Mouse (Mus musculus): ENCODE results near the gene Acrbp. TPM values are rescaled to one million over a fixed set of nuclear protein-coding genes. Genes with fewer than 3 reads are reported as not detected.

Gene Acrbp
- polyA plus RNA-seq, 1 experiment from 2014 or later: 5.2 TPM

- H3K27me3 ChIP-seq: no peaks in the 10 kb centered on the region
- H3K4me2 ChIP-seq: no peak overlapping the region
- H3K4me1 ChIP-seq (replicated peaks): peaks cover 13% of the 10 kb centered on the region
- H3K4me3 ChIP-seq: no peak overlapping the region
- ATAC-seq (replicated peaks; ENCODE audit: insufficient number of reproducible peaks, insufficient read depth, low FRiP score, low read depth): no peak
- H3K9ac ChIP-seq: no peak overlapping the region
- peaks cover 84% of the 10 kb centered on the region for H3K36me3 ChIP-seq
- H3K27ac ChIP-seq: no peak overlapping the region
- H3K9me3 ChIP-seq (replicated peaks): no peaks in the 10 kb centered on the region
- WGBS: 45% methylated on average over 4 of the region's 4 CpGs
Observed at GRCm38 (mm10) chr6:125104223-125104622, 54.7 kb downstream of the Acrbp start.

GRCm38 (mm10) chr6:125107705-125108104 lies 58.2 kb downstream of the Acrbp start:
- ATAC-seq (replicated peaks; ENCODE audit: insufficient number of reproducible peaks, insufficient read depth, low FRiP score, low read depth): no peak
- no peak overlapping the region for H3K4me3 ChIP-seq
- no peaks in the 10 kb centered on the region for H3K27me3 ChIP-seq
- 93% methylated on average over 2 of the region's 2 CpGs for WGBS
- no peaks in the 10 kb centered on the region for H3K9me3 ChIP-seq (replicated peaks)
- H3K4me2 ChIP-seq: no peak overlapping the region
- H3K9ac ChIP-seq: no peak overlapping the region
- H3K36me3 ChIP-seq: peaks cover 92% of the 10 kb centered on the region
- no peak overlapping the region for H3K27ac ChIP-seq
- no peaks in the 10 kb centered on the region for H3K4me1 ChIP-seq (replicated peaks)

GRCm38 (mm10) chr6:125109371-125109770 lies 59.9 kb downstream of the Acrbp start:
- Histone ChIP-seq H3K27me3 (no peaks in the 10 kb centered on the region), H3K9me3 (replicated peaks) (no peaks in the 10 kb centered on the region), H3K27ac (no peak overlapping the region), H3K4me3 (no peak overlapping the region), H3K4me1 (replicated peaks) (no peaks in the 10 kb centered on the region), H3K4me2 (no peak overlapping the region), H3K36me3 (peaks cover 98% of the 10 kb centered on the region), H3K9ac (no peak overlapping the region)
- ATAC-seq (replicated peaks; ENCODE audit: insufficient number of reproducible peaks, insufficient read depth, low FRiP score, low read depth): no peak
- 85% methylated on average over 14 of the region's 14 CpGs for WGBS

GRCm38 (mm10) chr6:125110927-125111326 lies 61.4 kb downstream of the Acrbp start:
- H3K36me3 ChIP-seq: peaks cover 96% of the 10 kb centered on the region
- ATAC-seq (replicated peaks; ENCODE audit: insufficient number of reproducible peaks, insufficient read depth, low FRiP score, low read depth): no peak
- no peaks in the 10 kb centered on the region for H3K9me3 ChIP-seq (replicated peaks)
- no peaks in the 10 kb centered on the region for H3K27me3 ChIP-seq
- no peak overlapping the region for H3K4me3 ChIP-seq
- H3K9ac ChIP-seq: no peak overlapping the region
- WGBS: 88% methylated on average over 7 of the region's 7 CpGs
- H3K4me2 ChIP-seq: no peak overlapping the region
- H3K4me1 ChIP-seq (replicated peaks): no peaks in the 10 kb centered on the region
- no peak overlapping the region for H3K27ac ChIP-seq

GRCm38 (mm10) chr6:125112553-125112952 lies 63.1 kb downstream of the Acrbp start:
- Histone ChIP-seq H3K4me3 (no peak overlapping the region), H3K4me2 (no peak overlapping the region), H3K36me3 (peaks cover 96% of the 10 kb centered on the region), H3K9me3 (replicated peaks) (no peaks in the 10 kb centered on the region), H3K9ac (no peak overlapping the region), H3K27me3 (no peaks in the 10 kb centered on the region), H3K4me1 (replicated peaks) (no peaks in the 10 kb centered on the region), H3K27ac (no peak overlapping the region)
- ATAC-seq (replicated peaks; ENCODE audit: insufficient number of reproducible peaks, insufficient read depth, low FRiP score, low read depth): no peak
- WGBS: 89% methylated on average over 11 of the region's 11 CpGs

Small RNA genes within 50 kb of the gene (microRNA-seq; reads per million reads assigned to microRNA genes)
- not detected for gene Mir7045

Other genes starting within 250 kb of the Acrbp start
- gene Spsb2, start 241.0 kb upstream of the Acrbp start, polyA plus RNA-seq (2015; fragmentation: Nextera tagmentation; extraction: Ambion mirVana): 7.0 and 9.8 TPM in 2 replicates
- gene Tpi1, start 235.4 kb upstream of the Acrbp start, polyA plus RNA-seq (2015; fragmentation: Nextera tagmentation; extraction: Ambion mirVana): 1,247 and 1,352 TPM in 2 replicates
- 87.2 and 114 TPM in 2 replicates for gene Usp5, start 220.2 kb upstream of the Acrbp start, polyA plus RNA-seq (2015; fragmentation: Nextera tagmentation; extraction: Ambion mirVana)
- 117 and 128 TPM in 2 replicates for gene Cdca3, start 220.1 kb upstream of the Acrbp start, polyA plus RNA-seq (2015; fragmentation: Nextera tagmentation; extraction: Ambion mirVana)
- gene Gnb3, start 209.4 kb upstream of the Acrbp start, polyA plus RNA-seq (2015; fragmentation: Nextera tagmentation; extraction: Ambion mirVana): 4.9 and 5.2 TPM in 2 replicates
- gene P3h3, start 191.9 kb upstream of the Acrbp start, polyA plus RNA-seq (2015; fragmentation: Nextera tagmentation; extraction: Ambion mirVana): 14.0 and 24.2 TPM in 2 replicates
- gene Gpr162, start 185.7 kb upstream of the Acrbp start, polyA plus RNA-seq (2015; fragmentation: Nextera tagmentation; extraction: Ambion mirVana): 2.2 and 2.4 TPM in 2 replicates
- 0.05 and 0.68 TPM in 2 replicates for gene Cd4, start 161.5 kb upstream of the Acrbp start, polyA plus RNA-seq (2015; fragmentation: Nextera tagmentation; extraction: Ambion mirVana)
- 1.2 and 1.7 TPM in 2 replicates for gene Lag3, start 138.0 kb upstream of the Acrbp start, polyA plus RNA-seq (2015; fragmentation: Nextera tagmentation; extraction: Ambion mirVana)
- 255 and 294 TPM in 2 replicates for gene Ptms, start 129.6 kb upstream of the Acrbp start, polyA plus RNA-seq (2015; fragmentation: Nextera tagmentation; extraction: Ambion mirVana)
- 358 and 371 TPM in 2 replicates for gene Mlf2, start 118.3 kb upstream of the Acrbp start, polyA plus RNA-seq (2015; fragmentation: Nextera tagmentation; extraction: Ambion mirVana)
- gene Cops7a, start 84.2 kb upstream of the Acrbp start, polyA plus RNA-seq (2015; fragmentation: Nextera tagmentation; extraction: Ambion mirVana): 129 and 139 TPM in 2 replicates
- gene Pianp, start 53.0 kb upstream of the Acrbp start, polyA plus RNA-seq (2015; fragmentation: Nextera tagmentation; extraction: Ambion mirVana): 0.62 and 1.1 TPM in 2 replicates
- 9.0 and 12.4 TPM in 2 replicates for gene Zfp384, start 40.5 kb upstream of the Acrbp start, polyA plus RNA-seq (2015; fragmentation: Nextera tagmentation; extraction: Ambion mirVana)
- gene Ing4, start 9.9 kb upstream of the Acrbp start, polyA plus RNA-seq (2015; fragmentation: Nextera tagmentation; extraction: Ambion mirVana): 79.2 and 83.1 TPM in 2 replicates
- 0.35 and 0.90 TPM in 2 replicates for gene Lpar5, start 18.2 kb downstream of the Acrbp start, polyA plus RNA-seq (2015; fragmentation: Nextera tagmentation; extraction: Ambion mirVana)
- 61.1 and 63.4 TPM in 2 replicates for gene Chd4, start 46.3 kb downstream of the Acrbp start, polyA plus RNA-seq (2015; fragmentation: Nextera tagmentation; extraction: Ambion mirVana)
- 35.0 and 43.6 TPM in 2 replicates for gene Nop2, start 82.2 kb downstream of the Acrbp start, polyA plus RNA-seq (2015; fragmentation: Nextera tagmentation; extraction: Ambion mirVana)
- 9.7 and 13.4 TPM in 2 replicates for gene Iffo1, start 95.6 kb downstream of the Acrbp start, polyA plus RNA-seq (2015; fragmentation: Nextera tagmentation; extraction: Ambion mirVana)
- gene Gapdh, start 116.8 kb downstream of the Acrbp start, polyA plus RNA-seq (2015; fragmentation: Nextera tagmentation; extraction: Ambion mirVana): 3,777 and 4,210 TPM in 2 replicates
- gene Ncapd2, start 142.0 kb downstream of the Acrbp start, polyA plus RNA-seq (2015; fragmentation: Nextera tagmentation; extraction: Ambion mirVana): 66.1 and 93.1 TPM in 2 replicates
- 233 and 272 TPM in 2 replicates for gene Mrpl51, start 142.1 kb downstream of the Acrbp start, polyA plus RNA-seq (2015; fragmentation: Nextera tagmentation; extraction: Ambion mirVana)
- 5.3 and 6.7 TPM in 2 replicates for gene Vamp1, start 165.9 kb downstream of the Acrbp start, polyA plus RNA-seq (2015; fragmentation: Nextera tagmentation; extraction: Ambion mirVana)
- 3.9 and 8.2 TPM in 2 replicates for gene Tapbpl, start 182.2 kb downstream of the Acrbp start, polyA plus RNA-seq (2015; fragmentation: Nextera tagmentation; extraction: Ambion mirVana)
- 2.0 and 10.1 TPM in 2 replicates for gene Cd27, start 187.3 kb downstream of the Acrbp start, polyA plus RNA-seq (2015; fragmentation: Nextera tagmentation; extraction: Ambion mirVana)
- 0.11 TPM in 1 of 2 replicates, not detected in the other for gene Tuba3a, start 236.4 kb downstream of the Acrbp start, polyA plus RNA-seq (2015; fragmentation: Nextera tagmentation; extraction: Ambion mirVana)